Mouse (Mus musculus): ENCODE results near the gene Zbtb7b.

Zbtb7b gene

DNA sequence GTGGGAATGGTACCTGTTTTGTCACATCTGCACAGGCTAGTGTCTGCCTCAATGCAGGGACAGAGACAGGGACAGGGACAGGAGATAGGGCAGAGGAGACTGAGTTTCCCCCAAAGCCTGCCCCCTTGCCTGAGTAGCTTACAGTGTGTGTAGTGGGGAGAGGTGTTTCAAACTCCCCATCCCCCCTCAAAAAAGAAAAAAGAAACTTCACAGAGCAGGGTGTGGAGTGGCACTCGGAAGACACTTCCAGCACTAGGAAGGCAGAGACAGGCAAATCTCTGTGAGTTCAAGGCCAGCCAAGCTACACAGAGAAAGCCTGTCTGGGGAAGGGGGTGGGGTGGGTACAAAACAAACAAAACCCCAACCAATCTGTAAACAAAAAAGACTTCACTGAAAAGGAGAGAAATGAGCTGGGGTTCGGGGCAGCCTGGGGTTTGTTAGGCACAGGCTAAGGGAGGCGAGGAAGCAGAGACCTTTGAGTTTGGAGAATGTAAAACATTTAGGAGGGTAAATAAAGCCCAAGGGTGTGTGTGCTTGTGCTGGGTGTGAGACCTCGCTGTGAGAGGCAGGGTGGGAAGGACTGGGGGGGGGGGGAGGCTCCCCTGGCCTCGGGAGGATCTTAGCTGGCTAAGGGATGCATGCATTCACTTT lies 20.9 kb downstream of the Zbtb7b start:
- no peak for DNase-seq (ENCODE audit: extremely low read depth, insufficient read length, low spot score)

DNA sequence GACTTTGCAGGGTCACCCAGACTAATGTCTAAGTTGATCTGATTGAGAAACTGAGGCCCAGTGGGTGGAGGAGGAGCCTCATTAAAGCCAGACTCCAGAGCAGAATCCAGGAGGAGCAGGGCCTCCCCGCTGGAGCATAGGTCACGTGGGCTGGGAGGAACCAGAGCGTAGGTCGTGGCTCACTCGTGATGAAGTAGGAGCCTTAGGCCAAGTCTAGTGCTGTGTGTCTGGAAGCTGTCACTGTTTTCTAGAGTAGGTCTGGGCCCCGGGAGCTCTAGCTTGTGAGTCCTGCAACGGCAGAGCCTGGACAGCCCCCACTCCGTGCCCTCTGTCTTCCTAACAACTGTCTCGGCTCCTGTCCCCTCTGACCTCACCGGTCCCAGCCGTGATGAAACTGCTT lies 27.2 kb downstream of the Zbtb7b start:
- DNase-seq (ENCODE audit: extremely low read depth, insufficient read length, low spot score), result no peak

DNA sequence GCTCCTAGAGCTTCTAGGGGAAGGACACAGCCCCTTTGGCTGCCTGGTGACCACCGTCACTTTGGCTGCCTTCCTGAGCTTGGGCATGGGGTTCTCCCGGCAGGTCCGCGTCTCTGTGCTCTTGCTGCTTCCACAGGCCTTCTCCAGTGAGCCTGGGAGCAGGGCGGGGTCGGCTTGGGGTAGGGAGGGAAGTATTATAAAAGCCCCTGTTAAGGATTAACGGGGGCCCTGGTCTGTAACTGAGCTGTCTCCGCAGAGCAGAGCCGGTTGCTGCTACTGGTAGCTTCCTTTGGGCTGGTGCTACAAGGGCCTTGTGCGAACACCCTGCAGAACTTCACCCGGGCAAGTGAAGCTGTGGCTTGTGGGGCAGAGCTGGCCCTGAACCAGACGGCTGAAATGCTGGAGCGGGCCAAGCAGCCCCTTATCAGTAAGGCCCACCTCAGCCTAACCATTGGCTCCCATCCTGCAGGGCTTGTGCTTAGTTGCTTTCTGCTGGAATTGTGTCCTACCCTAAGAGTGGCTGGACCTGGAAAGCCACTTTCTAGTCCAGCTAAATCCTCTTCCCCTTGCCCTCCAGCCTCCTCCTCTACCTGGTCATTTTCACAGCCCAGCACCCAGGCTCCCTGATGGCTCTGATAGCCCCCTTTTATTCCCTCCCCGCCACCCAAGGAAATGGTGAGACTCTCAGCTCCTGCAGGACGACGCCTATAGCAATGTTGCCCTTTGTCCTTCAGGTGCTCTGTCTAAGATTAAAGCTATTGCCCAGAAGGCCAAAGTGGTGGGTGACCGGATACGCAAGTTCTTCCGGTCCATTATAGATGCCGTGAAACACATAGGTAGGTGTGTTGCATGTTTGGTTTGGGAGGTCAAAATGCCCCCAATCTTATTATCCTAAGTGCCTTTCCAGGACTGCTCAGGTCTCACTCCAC lies 28.8 kb downstream of the Zbtb7b start:
- no peak for DNase-seq (ENCODE audit: extremely low read depth, insufficient read length, low spot score)

DNA sequence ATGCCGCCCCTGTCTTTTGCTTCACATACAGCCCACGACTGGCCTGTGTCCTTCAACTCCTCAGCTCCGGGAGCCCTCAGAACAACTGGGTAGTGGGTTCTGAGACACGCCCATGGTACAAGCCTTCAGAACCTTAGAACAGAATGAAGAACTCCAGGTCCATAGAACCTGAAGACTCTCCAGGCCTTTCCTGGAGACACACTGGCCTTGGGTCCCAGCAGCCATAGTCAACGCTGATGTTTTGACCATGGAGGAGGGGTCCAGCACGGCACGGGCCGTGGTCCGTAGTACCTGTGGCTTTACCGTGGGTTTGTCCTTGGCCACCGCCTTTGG lies 29.5 kb downstream of the Zbtb7b start, which contains the start of gene Dcst1:
Dcst1 (minus strand) TSS at position 101 of the 333 bp plus-strand sequence.
- no peak for DNase-seq (ENCODE audit: extremely low read depth, insufficient read length, low spot score)

DNA sequence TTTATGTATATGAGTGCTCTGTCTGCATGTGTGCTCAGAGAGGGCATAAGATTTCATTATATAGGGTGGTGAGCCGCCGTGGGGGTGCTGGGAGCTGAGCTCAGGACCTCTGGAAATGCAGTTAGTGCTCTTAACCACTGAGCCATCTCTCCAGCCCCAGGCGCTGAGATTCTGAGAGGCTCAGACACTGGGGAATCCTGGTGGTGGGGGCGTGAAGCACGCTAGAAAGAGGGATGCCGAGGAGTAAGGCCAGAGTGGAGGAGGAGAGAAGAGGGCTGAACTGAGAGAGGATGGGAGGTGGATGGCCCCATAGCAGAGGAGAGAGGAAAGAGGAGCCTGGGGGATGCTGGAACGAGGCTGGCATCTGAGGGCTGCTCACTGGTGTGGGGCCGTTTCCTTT lies 29.9 kb downstream of the Zbtb7b start:
- no peak for DNase-seq (ENCODE audit: extremely low read depth, insufficient read length, low spot score)

DNA sequence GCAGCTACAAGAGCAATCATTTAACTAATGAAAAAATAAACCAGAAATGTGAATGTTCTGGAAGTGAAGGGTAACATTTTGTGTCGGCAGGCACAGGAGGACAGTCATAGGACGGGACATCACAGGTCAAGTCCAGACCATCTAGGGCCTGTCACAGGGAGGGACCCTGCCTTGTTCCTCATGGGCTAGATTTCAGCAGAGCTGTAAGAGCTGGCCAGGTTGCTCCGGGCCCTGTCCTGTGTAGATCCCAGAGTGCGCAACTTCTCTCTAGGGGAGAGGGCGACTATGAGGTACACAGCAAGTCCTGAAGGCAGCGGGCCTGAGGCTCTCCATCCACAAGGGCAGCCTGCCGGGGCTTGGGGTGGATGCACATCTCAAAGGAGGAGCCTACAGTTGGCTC lies 32.9 kb downstream of the Zbtb7b start, which contains the start of gene Dcst2:
Dcst2 (plus strand) TSS at position 301 of the 400 bp plus-strand sequence.
- DNase-seq (ENCODE audit: extremely low read depth, insufficient read length, low spot score), result no peak

DNA sequence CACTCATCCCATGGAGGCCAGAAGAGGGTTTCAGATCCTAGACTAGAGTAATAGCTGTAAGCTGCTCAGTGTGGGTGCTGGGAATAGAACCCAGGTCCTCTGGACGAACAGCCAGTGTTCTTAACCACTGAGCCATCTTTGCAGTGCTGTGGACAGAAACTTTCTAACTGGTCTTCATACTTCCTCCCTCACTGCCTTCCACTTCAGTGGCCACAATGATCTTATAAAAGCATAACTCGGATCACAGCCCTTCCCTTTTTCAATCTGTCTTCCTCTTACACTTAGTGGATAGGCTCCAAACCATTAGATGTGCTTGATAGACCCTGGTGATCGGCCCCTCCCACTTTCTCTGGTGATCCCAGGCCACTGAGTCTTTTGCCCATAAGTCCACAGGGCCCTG lies 34.3 kb downstream of the Zbtb7b start:
- no peak for DNase-seq (ENCODE audit: extremely low read depth, insufficient read length, low spot score)

DNA sequence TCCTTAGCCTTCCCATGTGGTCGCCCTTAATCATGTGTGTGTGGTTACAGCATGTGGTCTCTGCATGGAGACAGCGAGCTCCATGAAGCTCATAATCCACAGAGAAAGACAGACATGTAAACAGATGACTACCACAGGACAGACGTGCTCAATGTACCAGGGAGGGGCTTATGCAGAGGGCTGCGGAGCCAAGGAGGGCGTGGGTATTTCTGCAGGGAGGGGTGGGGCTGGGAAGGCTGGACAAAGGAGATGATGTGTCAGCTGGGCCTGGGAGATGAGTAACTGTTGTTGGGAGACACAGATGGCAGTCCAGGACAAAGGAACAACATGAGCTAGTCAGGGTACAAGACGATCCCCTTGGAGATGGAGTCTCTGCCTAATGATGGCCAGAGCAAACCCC lies 34.9 kb downstream of the Zbtb7b start:
- DNase-seq (ENCODE audit: extremely low read depth, insufficient read length, low spot score), result peak; percentile 67

DNA sequence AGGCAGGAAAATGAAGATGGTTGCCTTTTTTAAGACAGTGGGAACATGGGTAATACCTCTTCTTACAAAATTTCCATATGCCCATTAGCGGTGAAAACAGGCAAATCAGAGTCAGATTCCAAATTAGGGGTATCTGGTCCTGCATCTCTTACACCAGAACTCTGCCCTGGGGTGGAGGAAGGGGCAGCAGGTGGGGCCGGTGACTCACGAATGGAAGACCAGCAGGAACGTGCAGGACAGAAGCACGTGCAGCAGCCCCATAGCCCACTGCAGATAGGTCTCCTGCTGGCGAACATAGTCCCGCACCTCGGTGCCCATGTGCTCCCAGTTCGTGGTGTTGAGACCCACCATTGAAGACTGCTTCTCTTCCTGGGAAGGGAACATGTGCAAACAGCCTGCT lies 38.5 kb downstream of the Zbtb7b start:
- no peak for DNase-seq (ENCODE audit: extremely low read depth, insufficient read length, low spot score)

DNA sequence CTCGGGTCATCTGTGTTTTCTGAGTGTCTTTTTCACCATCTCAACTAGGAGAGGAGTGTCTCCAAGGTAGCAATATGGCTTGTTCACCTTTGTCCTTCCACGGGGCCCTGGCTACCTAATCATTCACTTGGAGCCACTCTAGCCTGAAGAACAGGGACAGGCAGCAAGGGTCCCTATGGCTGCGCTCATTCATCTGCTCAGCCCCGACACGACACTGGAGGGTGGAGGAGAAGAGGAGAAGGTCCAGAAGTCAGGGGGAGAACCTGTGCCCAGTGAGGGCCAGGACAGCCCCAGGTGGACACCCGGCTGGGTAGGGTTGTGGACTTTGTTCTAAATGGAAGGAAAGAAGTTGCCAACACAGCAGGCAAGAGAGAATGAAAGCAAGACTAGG lies 39.1 kb downstream of the Zbtb7b start:
- no peak for DNase-seq (ENCODE audit: extremely low read depth, insufficient read length, low spot score)

DNA sequence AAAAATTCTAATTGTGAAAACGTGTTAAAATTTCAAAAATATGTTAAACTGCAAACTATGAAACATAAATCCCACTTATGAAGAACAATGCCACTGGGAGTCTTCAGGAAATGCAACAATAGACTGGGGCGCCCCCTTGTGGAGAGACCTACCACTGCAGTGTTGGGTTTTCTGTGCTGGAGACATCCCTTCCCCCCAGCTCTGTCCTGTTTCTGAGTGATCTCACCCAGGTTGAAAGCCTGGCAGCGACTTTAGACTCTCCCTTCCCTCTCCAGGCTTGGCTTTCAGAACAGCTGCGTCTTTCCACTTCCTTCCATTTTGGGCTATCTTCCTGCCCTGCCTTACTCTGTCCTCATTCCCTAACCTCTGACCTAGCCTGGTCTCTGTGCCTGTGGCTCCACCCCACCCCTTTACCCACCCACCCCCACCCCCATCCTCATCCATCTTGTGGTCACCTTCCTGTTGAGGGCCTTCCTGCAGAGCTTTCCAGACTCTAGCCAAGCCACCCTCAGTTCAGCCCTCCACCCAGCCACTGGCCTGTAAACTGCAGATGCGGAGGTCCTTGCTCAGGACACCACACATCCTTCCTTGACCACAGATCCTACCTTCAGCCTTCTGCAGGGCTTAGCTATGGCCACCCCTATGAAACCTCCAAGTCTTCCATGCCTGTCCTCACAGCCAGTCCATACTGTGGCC lies 39.6 kb downstream of the Zbtb7b start:
- peak; percentile 68 for DNase-seq (ENCODE audit: extremely low read depth, insufficient read length, low spot score)

DNA sequence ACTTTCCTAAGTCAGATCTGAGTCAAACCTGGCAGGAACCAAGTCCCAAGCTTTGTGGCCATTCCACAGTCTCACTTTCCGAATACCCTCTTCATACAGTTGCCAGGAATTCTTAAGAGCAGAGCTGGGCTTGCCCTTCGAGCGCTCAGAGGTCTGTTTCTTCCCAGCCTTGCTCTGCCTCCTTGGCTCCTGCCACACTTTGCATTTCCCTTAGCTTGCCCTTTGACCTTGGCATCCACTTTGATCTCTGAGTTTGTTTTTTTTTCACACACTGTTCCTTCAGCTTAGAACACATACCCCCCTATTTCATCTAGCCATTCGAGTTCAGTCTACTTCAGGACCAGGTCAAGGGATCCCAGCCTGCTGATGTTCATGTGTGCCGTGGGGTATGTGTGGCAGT lies 43.3 kb downstream of the Zbtb7b start:
- DNase-seq (ENCODE audit: extremely low read depth, insufficient read length, low spot score), result no peak

DNA sequence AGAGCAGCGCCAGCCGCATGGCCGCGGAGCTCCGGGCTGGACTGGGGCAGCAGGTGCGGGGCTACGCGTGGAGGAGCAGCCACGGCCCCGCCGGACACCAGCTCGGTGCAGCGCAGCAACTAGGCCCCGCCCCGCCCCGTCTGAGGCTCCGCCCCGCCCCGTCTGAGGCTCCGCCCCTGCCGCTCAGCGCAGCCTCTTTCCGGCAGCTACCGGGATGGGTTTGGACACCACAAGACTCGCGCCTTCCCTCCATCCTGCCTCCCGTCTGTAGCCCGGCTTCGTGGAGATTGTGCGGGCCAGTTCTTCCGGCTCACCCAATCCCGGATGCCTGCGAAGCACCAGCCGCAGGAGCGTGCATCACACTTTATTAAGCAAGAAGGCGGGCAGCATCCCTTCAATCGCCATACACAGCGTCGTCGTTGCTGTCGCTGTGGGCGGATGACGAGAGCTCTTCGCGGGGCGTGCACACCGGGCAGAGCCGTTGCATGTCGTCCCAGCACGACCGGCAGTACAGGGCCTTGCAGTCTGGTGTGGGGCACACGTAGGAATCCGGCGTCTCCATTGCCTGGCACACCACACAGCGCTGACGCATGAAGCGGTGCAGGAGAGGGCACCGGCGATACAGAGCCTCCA lies 44.6 kb downstream of the Zbtb7b start, which contains the start of gene Adam15:
Adam15 (minus strand) TSS at position 128 of the 633 bp plus-strand sequence.
- peak; percentile 92 for DNase-seq (ENCODE audit: extremely low read depth, insufficient read length, low spot score)

DNA sequence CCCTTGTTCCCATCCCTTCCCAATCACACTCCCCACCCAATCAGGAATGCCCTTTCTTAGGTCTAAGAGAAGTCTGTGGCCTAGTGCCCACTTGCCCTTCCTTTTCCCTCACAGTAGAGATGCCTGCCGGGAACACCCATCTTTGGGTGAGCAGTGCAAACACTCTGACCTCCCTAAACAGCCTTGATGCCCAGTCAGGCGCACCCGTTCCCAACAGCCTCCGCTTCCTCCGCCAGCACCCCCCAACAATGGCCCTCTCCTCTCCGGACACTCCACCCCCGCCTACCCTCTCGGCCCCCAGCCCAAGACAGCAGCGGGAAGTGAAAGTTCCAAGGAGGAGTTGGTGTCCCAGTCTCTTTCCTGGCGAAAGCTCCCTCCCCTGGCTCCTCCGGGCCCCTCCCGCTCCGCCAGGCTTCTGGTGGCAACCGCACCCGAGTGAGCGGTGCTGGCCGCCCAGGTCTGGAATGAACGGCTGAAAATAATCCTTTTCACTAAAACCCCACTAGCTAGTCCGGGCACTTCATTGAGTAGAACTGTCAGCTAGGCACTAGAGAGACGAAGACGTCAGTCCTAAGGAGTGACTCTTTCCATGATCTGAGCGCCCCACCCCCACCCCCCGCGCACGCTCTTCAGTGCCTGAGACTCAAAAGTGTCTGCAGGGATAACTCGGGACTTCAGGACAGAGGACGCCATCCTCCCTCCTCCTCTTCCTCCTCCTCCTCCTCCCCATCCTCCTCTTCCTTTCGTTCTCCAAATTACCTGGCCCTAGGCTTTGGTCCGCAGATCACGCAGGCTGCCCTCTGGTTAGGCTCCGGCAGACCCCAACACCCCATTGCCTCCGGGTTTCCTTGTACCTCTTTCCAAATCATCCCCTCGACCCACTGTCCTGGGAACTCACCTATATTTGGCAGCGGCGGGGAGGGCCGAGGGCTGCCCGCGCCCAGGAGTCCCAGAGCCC lies 45.4 kb downstream of the Zbtb7b start:
- peak; percentile 76 for DNase-seq (ENCODE audit: extremely low read depth, insufficient read length, low spot score)

DNA sequence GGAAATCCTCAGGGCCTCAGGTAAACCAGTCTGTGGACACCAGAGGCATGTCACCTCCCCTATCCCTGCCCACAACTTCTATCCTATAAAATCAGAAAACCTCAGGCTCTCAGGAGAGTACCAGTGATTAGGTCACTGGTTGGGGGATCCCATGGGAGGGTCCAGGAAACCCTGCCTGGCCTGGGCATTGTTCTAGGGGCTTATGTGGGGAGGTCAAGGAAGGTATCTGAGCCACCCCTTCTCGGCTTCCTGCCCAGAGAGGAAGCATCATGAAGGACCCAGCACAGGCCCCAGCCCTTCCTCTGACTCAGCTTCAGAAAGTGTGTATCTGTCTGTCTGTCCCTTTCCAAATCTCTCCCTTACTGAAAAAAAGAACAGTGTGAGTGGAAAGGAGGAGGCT lies 46.7 kb downstream of the Zbtb7b start:
- DNase-seq (ENCODE audit: extremely low read depth, insufficient read length, low spot score), result no peak

DNA sequence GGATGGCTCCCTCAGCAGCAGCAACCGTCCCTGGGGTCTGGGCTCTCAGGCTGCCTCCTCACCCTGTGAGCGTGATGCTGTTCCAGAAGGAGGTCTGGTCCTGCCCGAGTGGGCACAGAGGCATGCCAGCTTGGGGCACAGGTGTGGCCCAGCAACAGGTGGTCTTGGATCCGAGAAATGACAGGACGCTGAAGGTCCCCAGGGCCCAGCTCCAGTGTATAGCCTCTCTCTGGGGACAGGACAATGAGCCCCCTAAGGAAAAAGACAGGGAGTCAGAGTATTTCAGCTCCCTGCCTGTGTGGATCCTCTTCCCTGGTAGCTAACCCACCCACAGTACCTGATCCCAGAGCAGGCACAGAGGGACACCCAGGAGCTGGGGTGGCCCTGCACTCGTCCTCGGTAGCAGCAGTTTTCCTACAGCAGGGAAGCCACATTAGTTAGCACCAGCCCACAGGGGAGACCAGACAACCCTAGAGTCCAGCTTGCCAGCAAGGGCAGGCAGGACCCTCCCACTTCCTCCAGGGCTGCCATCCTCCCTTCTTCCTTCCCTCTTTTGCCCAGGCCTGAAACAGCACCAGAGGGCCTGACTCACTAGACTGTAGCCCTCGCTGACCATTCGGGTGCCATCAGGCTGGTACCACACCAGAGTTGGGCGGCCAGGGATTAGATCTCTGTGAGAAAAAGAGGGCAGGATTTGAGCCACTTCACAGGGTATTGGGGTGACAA lies 47.6 kb downstream of the Zbtb7b start:
- DNase-seq (ENCODE audit: extremely low read depth, insufficient read length, low spot score), result no peak

DNA sequence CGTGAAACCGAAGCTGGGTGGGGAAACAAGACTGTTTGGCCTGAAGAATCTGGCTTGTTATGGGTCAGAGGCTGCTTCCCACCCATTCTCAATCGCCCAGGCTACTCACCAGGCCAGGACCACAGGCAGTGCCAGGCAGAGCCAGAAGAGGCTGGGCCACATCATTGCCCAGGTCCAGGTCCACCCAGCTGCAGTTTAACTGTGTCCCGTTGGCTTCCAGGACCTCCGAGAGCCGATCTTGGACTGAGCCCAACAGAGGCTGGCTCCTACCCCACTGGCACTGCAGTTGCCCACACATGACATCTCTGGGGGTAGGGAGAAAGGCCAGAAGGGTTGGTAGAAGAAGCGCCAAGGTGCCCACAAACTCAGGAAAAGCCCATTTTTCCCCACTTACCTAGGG lies 51.3 kb downstream of the Zbtb7b start:
- no peak for DNase-seq (ENCODE audit: extremely low read depth, insufficient read length, low spot score)

DNA sequence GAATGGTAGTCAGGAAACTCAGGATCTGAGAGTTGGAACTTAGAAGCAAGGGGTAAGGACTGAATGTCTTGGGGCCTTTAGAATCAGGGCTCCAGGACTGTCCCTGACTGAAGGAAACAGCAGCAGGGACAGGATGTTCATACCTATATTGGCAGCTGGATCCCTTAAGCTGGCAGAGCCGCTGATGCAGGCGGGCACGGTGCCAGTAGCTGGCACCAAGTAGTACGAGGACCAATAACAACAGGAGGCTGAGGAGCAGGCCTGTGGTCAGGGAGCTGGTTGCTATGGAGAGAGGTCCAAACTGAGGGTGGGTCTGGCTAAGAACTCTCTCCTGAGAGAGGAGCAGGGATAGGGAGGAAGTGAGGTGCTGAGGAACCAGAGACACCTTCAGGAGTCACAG lies 52.8 kb downstream of the Zbtb7b start:
- no peak for DNase-seq (ENCODE audit: extremely low read depth, insufficient read length, low spot score)

DNA sequence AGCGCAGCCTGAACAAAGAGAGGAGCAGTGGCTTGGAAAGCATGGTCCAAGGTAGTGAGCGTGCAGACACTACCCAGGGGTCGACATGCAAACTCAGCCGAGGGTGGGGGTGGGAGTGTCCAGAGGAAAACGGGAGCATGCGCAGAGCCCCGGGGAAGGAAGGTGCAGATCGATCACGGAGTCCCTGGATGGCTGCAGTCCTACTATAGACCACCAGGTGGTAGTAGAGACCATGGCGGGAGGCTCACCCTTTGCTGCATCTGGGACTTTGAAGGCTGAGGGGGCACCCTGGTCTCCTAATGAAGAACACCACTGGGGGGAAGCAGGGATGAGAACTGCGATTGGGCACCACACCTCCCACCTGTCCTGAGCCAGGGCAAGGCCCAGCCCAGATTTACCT lies 54.1 kb downstream of the Zbtb7b start:
- DNase-seq (ENCODE audit: extremely low read depth, insufficient read length, low spot score), result peak; percentile 51

All from 3134 (cell line).